Mouse (Mus musculus): ENCODE data around the gene Med25. TPM values are rescaled to one million over a fixed set of nuclear protein-coding genes. Genes with fewer than 3 reads are reported as not detected.

Med25 gene
- polyA plus RNA-seq (2016; fragmentation: Nextera tagmentation; extraction: Ambion mirVana), result 60.4 and 61.0 TPM in 2 replicates

GRCm38 (mm10) chr7:44892276-44892921 lies at the start of gene Med25:
Med25 (minus strand) TSS chr7:44892712.
- Histone ChIP-seq H3K4me2 (peak within 1 kb of the TSS; percentile 82), H3K9me3 (replicated peaks) (no peaks in the 10 kb centered on the region), H3K27me3 (replicated peaks) (no peaks in the 10 kb centered on the region), H3K4me1 (peaks cover 71% of the 10 kb centered on the region), H3K9ac (peak within 1 kb of the TSS; percentile 88), H3K4me3 (peak within 1 kb of the TSS; percentile 79), H3K27ac (peak within 1 kb of the TSS; percentile 92), H3K36me3 (peaks cover 29% of the 10 kb centered on the region)
- peak; percentile 77 for ATAC-seq
- under 1% methylated on average over 56 of the region's 56 CpGs for WGBS (ENCODE audit: insufficient replicate concordance)

DNA sequence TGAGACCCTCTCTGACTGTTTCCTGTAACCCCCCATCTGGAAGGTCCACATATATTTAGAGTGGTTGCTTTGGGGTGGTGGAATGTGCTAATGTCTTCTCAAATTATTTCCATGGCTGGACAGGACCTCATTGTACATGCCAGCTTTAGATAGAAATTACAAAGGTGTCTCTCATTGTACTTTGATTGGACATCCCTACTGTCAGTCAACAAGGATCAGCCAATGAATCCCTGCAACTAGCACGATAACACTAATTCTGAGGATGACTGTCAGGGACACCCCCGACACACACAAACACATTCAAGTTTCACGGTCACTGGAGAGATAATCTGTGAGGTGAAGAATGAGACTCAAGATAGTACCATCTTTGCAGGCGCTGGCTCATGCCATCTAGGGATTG lies 46.2 kb upstream of the Med25 start:
- 65% methylated on average over 4 of the region's 4 CpGs for WGBS (ENCODE audit: insufficient replicate concordance)
- no peak overlapping the region for H3K27ac ChIP-seq
- H3K9ac ChIP-seq, result no peak overlapping the region
- H3K4me3 ChIP-seq, result no peak overlapping the region
- ATAC-seq, result no peak
- no peaks in the 10 kb centered on the region; the same call in 1 of the 2 replicates for H3K9me3 ChIP-seq (replicated peaks)
- no peaks in the 10 kb centered on the region for H3K4me1 ChIP-seq
- 0 out of 2 replicates have a peak, but pooled peaks cover 5% of the 10 kb centered on the region for H3K27me3 ChIP-seq (replicated peaks)
- no peak overlapping the region for H3K4me2 ChIP-seq
- H3K36me3 ChIP-seq, result no peaks in the 10 kb centered on the region

- Histone ChIP-seq H3K4me2 (peak within 1 kb of the TSS; percentile 84), H3K27me3 (replicated peaks) (no peaks in the 10 kb centered on the region), H3K9ac (peak within 1 kb of the TSS; percentile 97), H3K4me1 (peaks cover 48% of the 10 kb centered on the region), H3K9me3 (replicated peaks) (no peaks in the 10 kb centered on the region), H3K4me3 (peak within 1 kb of the TSS; percentile 100), H3K36me3 (peaks cover 28% of the 10 kb centered on the region), H3K27ac (peak within 1 kb of the TSS; percentile 98)
- ATAC-seq, result peak; percentile 96
- under 1% methylated on average over 84 of the region's 84 CpGs for WGBS (ENCODE audit: insufficient replicate concordance)
Observed at GRCm38 (mm10) chr7:44929204-44930151, 37.0 kb upstream of the Med25 start, which contains the start of gene Ap2a1. Ap2a1 (minus strand) TSS chr7:44929496.

DNA sequence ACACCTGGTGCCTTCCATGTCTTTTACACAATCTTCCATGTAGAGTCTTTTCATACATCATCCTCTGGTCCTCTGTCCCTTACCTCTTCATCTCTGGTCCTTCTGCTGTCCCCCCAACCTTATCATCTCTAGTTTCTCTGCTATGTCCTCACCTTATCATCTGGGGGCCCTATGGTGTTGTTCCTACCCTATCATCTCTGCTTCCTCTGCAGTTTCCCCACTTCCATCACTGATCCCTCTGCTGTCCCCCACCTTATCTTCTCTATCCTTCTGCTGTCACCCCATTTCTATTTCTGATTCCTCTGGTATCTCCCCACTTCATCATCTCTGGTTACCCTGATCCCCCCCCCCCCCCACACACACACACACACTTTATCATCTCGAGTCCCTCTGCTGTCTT lies 36.1 kb upstream of the Med25 start:
- H3K36me3 ChIP-seq, result peaks cover 37% of the 10 kb centered on the region
- H3K4me3 ChIP-seq, result peak overlapping the region; percentile 100
- H3K9ac ChIP-seq, result peak overlapping the region; percentile 97
- ATAC-seq, result peak; percentile 20; the same call in 1 of the 2 replicates
- H3K9me3 ChIP-seq (replicated peaks), result no peaks in the 10 kb centered on the region
- peaks cover 55% of the 10 kb centered on the region for H3K4me1 ChIP-seq
- H3K27ac ChIP-seq, result peak overlapping the region; percentile 98
- WGBS (ENCODE audit: insufficient replicate concordance), result 0% methylated on average over 1 of the region's 1 CpGs
- peak overlapping the region; percentile 84 for H3K4me2 ChIP-seq
- no peaks in the 10 kb centered on the region for H3K27me3 ChIP-seq (replicated peaks)

DNA sequence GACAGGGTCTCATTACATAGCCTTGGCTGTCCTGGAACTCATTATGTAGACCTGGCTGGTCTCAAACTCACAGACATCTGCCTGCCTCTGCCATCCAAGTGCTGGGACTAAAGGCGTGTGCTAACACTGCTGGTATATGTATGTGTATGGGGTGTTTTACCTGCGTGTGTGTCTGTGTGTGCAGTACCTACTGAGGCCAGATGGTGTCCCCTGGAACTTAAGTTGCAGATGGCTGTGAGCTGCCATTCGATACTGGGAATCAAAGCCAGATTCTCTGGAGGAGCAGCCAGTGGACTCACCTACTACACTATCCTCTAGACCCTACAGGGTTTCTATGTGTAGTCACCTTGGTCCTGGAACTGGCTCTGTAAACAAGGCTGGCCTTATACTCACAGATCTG lies 33.0 kb upstream of the Med25 start:
- Histone ChIP-seq H3K9me3 (replicated peaks) (no peaks in the 10 kb centered on the region), H3K36me3 (peaks cover 67% of the 10 kb centered on the region)
- no peak for ATAC-seq

DNA sequence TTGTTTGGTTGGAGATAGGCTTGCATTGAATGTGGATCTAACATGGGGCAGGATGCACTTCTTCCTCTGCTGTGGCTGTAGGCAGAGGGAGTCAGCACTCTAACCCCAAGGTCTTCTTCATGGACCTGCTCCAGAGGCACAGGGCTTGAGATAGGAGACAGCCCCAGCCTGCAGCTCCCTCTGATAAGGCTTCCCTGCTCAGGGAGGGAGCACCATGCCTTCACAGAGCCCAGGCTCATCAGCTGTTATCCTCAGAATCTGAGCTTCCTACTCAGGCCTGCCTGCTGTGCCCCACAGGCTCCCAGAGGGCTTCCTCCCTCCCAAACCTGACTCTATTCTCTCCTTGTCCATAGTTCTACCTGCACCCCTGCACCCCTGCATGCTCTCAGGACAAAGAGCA lies 30.0 kb upstream of the Med25 start:
- H3K4me1 ChIP-seq, result peaks cover 81% of the 10 kb centered on the region

More for the DNA sequence above, 33.0 kb upstream of the Med25 start:
- Histone ChIP-seq H3K27me3 (replicated peaks) (no peaks in the 10 kb centered on the region), H3K4me2 (no peak overlapping the region), H3K9ac (no peak overlapping the region), H3K4me3 (no peak overlapping the region), H3K27ac (no peak overlapping the region), H3K4me1 (peaks cover 73% of the 10 kb centered on the region)
- WGBS (ENCODE audit: insufficient replicate concordance), result 70% methylated on average over 3 of the region's 3 CpGs

GRCm38 (mm10) chr7:44919127-44919526 lies 26.6 kb upstream of the Med25 start:
- Histone ChIP-seq H3K27me3 (replicated peaks) (no peaks in the 10 kb centered on the region), H3K4me1 (peaks cover 59% of the 10 kb centered on the region), H3K9ac (no peak overlapping the region), H3K4me2 (no peak overlapping the region), H3K4me3 (no peak overlapping the region), H3K9me3 (replicated peaks) (no peaks in the 10 kb centered on the region), H3K27ac (peak overlapping the region; percentile 74; the same call in 1 of the 2 replicates), H3K36me3 (peaks cover 96% of the 10 kb centered on the region)
- no peak for ATAC-seq
- WGBS (ENCODE audit: insufficient replicate concordance), result 88% methylated on average over 5 of the region's 5 CpGs

More for the DNA sequence above, 30.0 kb upstream of the Med25 start:
- peak overlapping the region; percentile 28 for H3K4me2 ChIP-seq
- H3K27ac ChIP-seq, result peak overlapping the region; percentile 34; the same call in 1 of the 2 replicates
- H3K9me3 ChIP-seq (replicated peaks), result no peaks in the 10 kb centered on the region
- H3K36me3 ChIP-seq, result peaks cover 93% of the 10 kb centered on the region
- ATAC-seq, result peak; percentile 87
- H3K27me3 ChIP-seq (replicated peaks), result no peaks in the 10 kb centered on the region
- no peak overlapping the region for H3K4me3 ChIP-seq
- H3K9ac ChIP-seq, result no peak overlapping the region

DNA sequence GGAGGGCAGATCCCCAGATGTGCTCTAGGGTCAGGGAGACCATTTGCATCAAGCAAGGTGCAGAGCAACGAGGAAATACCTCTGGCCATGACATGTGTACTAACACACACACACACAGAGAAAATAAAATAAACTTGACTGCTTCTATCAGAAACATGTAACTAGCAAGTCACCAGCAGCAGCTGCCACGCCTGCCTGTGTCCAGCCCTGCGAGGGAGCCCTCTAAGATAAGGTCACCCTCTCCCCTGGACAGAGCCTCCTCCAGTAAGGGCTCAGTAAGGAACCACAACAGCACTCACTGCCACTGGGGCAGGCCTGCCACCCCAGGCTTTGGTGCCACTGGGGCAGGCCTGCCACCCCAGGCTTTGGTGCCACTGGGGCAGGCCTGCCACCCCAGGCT lies 25.7 kb upstream of the Med25 start:
- ATAC-seq, result peak; percentile 70
- whole genome bisulfite sequencing (ENCODE audit: insufficient replicate concordance), result 42% methylated on average over 3 of the region's 3 CpGs
- peak overlapping the region; percentile 8; the same call in 1 of the 2 replicates for H3K4me3 ChIP-seq
- H3K4me2 ChIP-seq, result peak overlapping the region; percentile 40
- H3K27ac ChIP-seq, result peak overlapping the region; percentile 74
- no peak overlapping the region for H3K9ac ChIP-seq
- H3K27me3 ChIP-seq (replicated peaks), result no peaks in the 10 kb centered on the region
- H3K36me3 ChIP-seq, result peaks cover 96% of the 10 kb centered on the region
- H3K4me1 ChIP-seq, result peaks cover 52% of the 10 kb centered on the region
- H3K9me3 ChIP-seq (replicated peaks), result no peaks in the 10 kb centered on the region

DNA sequence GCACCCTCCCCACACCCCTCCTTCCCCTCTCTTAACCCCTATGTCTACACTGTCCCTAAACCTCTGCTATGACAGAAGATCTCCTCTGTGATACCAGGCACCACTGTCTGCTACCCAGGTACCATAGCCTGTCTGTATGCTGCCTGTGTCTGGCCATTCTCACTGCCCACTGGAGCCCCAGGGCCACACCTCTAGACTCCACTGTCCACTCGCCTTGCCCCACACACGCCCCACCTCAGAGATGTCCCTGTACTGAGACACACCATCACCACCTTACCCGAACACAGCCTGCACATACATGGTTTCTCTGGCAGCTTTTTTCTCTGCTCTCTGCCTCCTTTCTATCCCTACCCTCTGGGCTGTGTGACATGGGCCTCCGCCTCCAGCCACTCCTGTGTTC lies 24.4 kb upstream of the Med25 start:
- no peak overlapping the region for H3K4me3 ChIP-seq
- no peaks in the 10 kb centered on the region for H3K9me3 ChIP-seq (replicated peaks)
- 84% methylated on average over 4 of the region's 4 CpGs for WGBS (ENCODE audit: insufficient replicate concordance)
- H3K4me1 ChIP-seq, result peaks cover 39% of the 10 kb centered on the region
- H3K4me2 ChIP-seq, result no peak overlapping the region
- H3K9ac ChIP-seq, result no peak overlapping the region
- 0 out of 2 replicates have a peak overlapping the region, but pooled peaks have one; percentile 74 for H3K27ac ChIP-seq
- no peak for ATAC-seq
- H3K27me3 ChIP-seq (replicated peaks), result no peaks in the 10 kb centered on the region
- H3K36me3 ChIP-seq, result peaks cover 96% of the 10 kb centered on the region

GRCm38 (mm10) chr7:44916191-44916590 lies 23.7 kb upstream of the Med25 start:
- 86% methylated on average over 6 of the region's 6 CpGs for WGBS (ENCODE audit: insufficient replicate concordance)
- ATAC-seq, result no peak
- Histone ChIP-seq H3K4me2 (no peak overlapping the region), H3K9ac (no peak overlapping the region), H3K27me3 (replicated peaks) (no peaks in the 10 kb centered on the region), H3K27ac (no peak overlapping the region), H3K4me1 (peaks cover 35% of the 10 kb centered on the region), H3K9me3 (replicated peaks) (no peaks in the 10 kb centered on the region), H3K36me3 (peaks cover 97% of the 10 kb centered on the region), H3K4me3 (no peak overlapping the region)

DNA sequence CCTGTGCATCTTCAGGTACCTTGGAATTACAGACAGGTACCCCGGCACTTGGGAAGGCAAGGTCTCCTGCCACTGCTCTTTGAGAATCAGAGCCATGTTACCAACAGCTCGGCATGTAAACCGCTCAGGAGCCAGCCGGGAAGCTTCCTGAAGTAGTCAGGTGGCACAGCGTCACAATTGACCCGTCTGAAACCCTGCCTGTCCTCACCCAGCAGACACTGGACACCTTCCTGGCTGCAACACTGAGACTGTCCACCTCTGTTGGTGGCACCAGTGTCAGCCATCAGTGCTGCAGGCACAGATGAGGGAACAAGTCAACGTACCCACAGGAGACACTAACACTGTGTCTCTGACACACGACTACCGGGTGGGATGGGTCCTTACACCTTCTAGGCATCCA lies 22.8 kb upstream of the Med25 start:
- no peak overlapping the region for H3K27ac ChIP-seq
- no peak overlapping the region for H3K9ac ChIP-seq
- H3K4me1 ChIP-seq, result peaks cover 35% of the 10 kb centered on the region
- no peak overlapping the region for H3K4me3 ChIP-seq
- peaks cover 97% of the 10 kb centered on the region for H3K36me3 ChIP-seq
- 90% methylated on average over 9 of the region's 9 CpGs for WGBS (ENCODE audit: insufficient replicate concordance)
- no peaks in the 10 kb centered on the region for H3K27me3 ChIP-seq (replicated peaks)
- ATAC-seq, result no peak
- H3K4me2 ChIP-seq, result no peak overlapping the region
- H3K9me3 ChIP-seq (replicated peaks), result no peaks in the 10 kb centered on the region

DNA sequence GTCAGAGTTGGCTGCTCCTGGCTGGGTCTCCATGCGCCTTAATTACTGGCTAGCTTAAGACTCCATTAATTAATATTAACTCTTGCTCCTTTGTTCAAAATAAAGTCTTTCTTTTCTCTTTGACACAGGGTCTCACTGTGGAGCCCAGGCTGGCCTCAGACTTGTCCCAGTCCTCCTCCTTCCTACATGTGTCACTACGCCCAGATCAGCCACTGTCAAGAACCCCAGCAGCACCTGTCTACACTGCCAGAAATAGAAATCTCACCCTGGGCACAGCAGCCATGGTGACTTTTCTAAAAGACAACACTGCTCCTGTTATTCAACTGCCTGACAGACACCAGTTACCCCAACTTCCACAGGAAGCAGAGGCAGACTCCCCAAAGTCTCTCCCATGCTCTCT lies 21.9 kb upstream of the Med25 start:
- ATAC-seq, result no peak
- no peak overlapping the region for H3K4me2 ChIP-seq
- no peaks in the 10 kb centered on the region for H3K9me3 ChIP-seq (replicated peaks)
- no peak overlapping the region for H3K27ac ChIP-seq
- WGBS (ENCODE audit: insufficient replicate concordance), result 92% methylated on average over 2 of the region's 2 CpGs
- no peaks in the 10 kb centered on the region for H3K27me3 ChIP-seq (replicated peaks)
- peaks cover 29% of the 10 kb centered on the region for H3K4me1 ChIP-seq
- no peak overlapping the region for H3K4me3 ChIP-seq
- no peak overlapping the region for H3K9ac ChIP-seq
- H3K36me3 ChIP-seq, result peaks cover 97% of the 10 kb centered on the region
